Mouse (Mus musculus) limb, embryonic 11.5 days (tissue): ENCODE data around the gene Igfbp7. TPM values are rescaled to one million over a fixed set of nuclear protein-coding genes. Genes with fewer than 3 reads are reported as not detected.

Source experiments
- ATAC-seq: fragments of 200-750 bp; cut with Nextera tagmentation; 2 replicates; pipeline ENCODE4 v1.8.0; 2017; ENCODE audit warnings: low read depth; ENCODE audit not compliant: insufficient number of reproducible peaks, low FRiP score, low TSS enrichment
- DNase-seq: peaks from one replicate; pipeline ENCODE4 v3.0.0-alpha.2; 2015; ENCODE audit warnings: low spot score
- H3K27ac ChIP-seq: fragments of 300-500 bp; sonication (generic); replicated peaks from 2 replicates; pipeline ENCODE4 v1.5.1; 2014; ENCODE audit warnings: low read depth, mild to moderate bottlenecking, low read length
- H3K27me3 ChIP-seq: fragments of 300-500 bp; sonication (generic); 2 replicates; pipeline ENCODE4 v1.6.1; 2014; ENCODE audit warnings: mild to moderate bottlenecking, low read length, mixed read lengths; ENCODE audit not compliant: control insufficient read depth, insufficient read depth
- H3K36me3 ChIP-seq: fragments of 300-500 bp; sonication (generic); 2 replicates; pipeline ENCODE4 v1.6.1; 2014; ENCODE audit warnings: mild to moderate bottlenecking, low read length, moderate library complexity, mixed read lengths; ENCODE audit not compliant: control insufficient read depth, insufficient read depth
- H3K4me1 ChIP-seq: fragments of 300-500 bp; sonication (generic); 2 replicates; pipeline ENCODE4 v1.6.1; 2014; ENCODE audit warnings: low read length, mixed read lengths; ENCODE audit not compliant: control insufficient read depth, insufficient read depth
- H3K4me2 ChIP-seq: fragments of 300-500 bp; sonication (generic); 2 replicates; pipeline ENCODE4 v1.6.1; 2014; ENCODE audit warnings: low read depth, mild to moderate bottlenecking, moderate library complexity; ENCODE audit not compliant: severe bottlenecking
- H3K4me3 ChIP-seq: fragments of 300-500 bp; sonication (generic); 2 replicates; pipeline ENCODE4 v1.5.1; 2014; ENCODE audit warnings: low read depth, low read length
- H3K9ac ChIP-seq: fragments of 300-500 bp; sonication (generic); 2 replicates; pipeline ENCODE4 v1.6.1; 2014; ENCODE audit warnings: mild to moderate bottlenecking, low read length
- H3K9me3 ChIP-seq: fragments of 300-500 bp; sonication (generic); 2 replicates; pipeline ENCODE4 v1.6.1; 2016; ENCODE audit warnings: low read length; ENCODE audit not compliant: control insufficient read depth
- WGBS: fragments of 180-500 bp; shearing (Covaris S2); extraction: QIAGEN DNeasy Blood & Tissue Kit; methylation state at CpG from one replicate; pipeline ENCODE4 v1.1.7; 2014; 5-methylcytosine and 5-hydroxymethylcytosine counted together
- polyA plus RNA-seq: library from polyadenylated mRNA; unstranded; fragments of >200 nt; fragmentation: Nextera tagmentation; extraction: Ambion mirVana; gene quantifications from 2 replicates; pipeline ENCODE4 v1.2.1, GENCODE M21; 2014

The Igfbp7 gene
- polyA plus RNA-seq, 1 experiment from 2014 or later: 1.9 TPM

DNA sequence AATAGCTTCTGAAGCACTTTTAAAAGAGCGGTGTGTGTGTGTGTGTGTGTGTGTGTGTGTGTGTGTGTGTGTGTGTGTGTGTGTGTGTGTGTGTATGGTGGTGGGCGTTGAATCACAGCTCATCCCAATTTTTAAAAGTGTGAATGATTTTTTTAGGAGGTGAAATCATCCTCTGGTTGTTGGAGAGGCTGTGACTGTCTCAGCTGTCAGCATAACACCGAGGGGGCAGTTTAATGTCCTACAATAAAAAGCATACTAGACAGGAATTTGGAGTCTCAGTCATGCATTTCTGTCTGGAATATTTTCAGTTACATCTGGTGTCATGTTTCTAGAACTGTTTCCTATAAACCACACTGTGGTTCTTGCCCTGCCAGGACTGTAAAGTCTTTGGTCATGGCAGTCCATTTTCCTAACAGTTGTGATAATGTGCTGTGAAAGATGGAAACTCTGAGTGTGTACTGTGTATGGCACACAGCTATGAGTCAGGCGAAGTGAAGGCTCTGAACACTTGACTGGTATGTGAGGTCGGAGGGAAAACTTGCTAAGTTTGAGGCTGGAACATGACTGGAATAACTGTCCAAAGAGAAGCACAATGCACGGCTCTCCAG, 106.4 kb downstream of the Igfbp7 start:
- Histone ChIP-seq H3K9me3 (no peaks in the 10 kb centered on the region), H3K36me3 (peaks cover 10% of the 10 kb centered on the region), H3K4me1 (no peaks in the 10 kb centered on the region), H3K4me3 (no peak overlapping the region), H3K27me3 (no peaks in the 10 kb centered on the region), H3K4me2 (no peak overlapping the region), H3K9ac (no peak overlapping the region), H3K27ac (no peak overlapping the region)
- no peak for ATAC-seq
- no peak for DNase-seq
- WGBS: 86% methylated on average over 6 of the region's 6 CpGs

DNA sequence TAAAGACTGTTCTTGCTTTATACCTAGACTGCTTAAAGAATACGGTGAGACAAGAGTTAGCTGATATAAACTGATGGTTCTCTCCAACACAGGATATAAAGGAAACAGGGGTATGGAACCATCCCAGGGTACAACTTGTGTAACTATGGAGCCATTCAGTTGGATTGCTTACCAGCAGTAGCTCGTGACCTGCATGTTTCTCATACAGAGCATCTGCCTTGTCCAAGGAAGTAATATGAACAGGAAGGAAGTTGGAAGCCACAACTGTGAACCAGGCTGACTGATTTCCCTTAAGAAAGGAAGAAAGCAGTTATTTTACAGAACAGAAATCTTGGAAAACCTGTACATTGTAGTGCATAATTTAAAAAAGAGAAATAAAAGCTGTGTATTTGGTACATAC, 108.4 kb downstream of the Igfbp7 start:
- WGBS: 97% methylated on average over 2 of the region's 2 CpGs
- peaks cover 10% of the 10 kb centered on the region for H3K36me3 ChIP-seq
- DNase-seq (no peak), ATAC-seq (no peak)
- H3K27ac ChIP-seq: no peak overlapping the region
- no peaks in the 10 kb centered on the region for H3K4me1 ChIP-seq
- H3K27me3 ChIP-seq: no peaks in the 10 kb centered on the region
- no peak overlapping the region for H3K9ac ChIP-seq
- H3K4me3 ChIP-seq: no peak overlapping the region
- no peaks in the 10 kb centered on the region for H3K9me3 ChIP-seq
- H3K4me2 ChIP-seq: no peak overlapping the region

Other genes with a start within 250 kb of the Igfbp7 start
- gene Spink2, start 196.6 kb downstream of the Igfbp7 start, polyA plus RNA-seq: 0.33 and 1.8 TPM in 2 replicates
- gene Rest, start 142.6 kb downstream of the Igfbp7 start, polyA plus RNA-seq: 58.0 and 59.1 TPM in 2 replicates
- gene Noa1, start 98.0 kb downstream of the Igfbp7 start, polyA plus RNA-seq: 32.1 and 35.2 TPM in 2 replicates
- 95.7 and 102 TPM in 2 replicates for gene Polr2b, start 97.9 kb downstream of the Igfbp7 start, polyA plus RNA-seq